Mouse (Mus musculus): Measurements from ENCODE around the gene Amot.
A peak's percentile ranks its signal among the peaks of the same experiment; 100 is the strongest.

The Amot gene

GRCm38 (mm10) chrX:145482383-145482782 is 22.6 kb downstream of the Amot start:
- DNase-seq (ENCODE audit: low spot score in 2 of 2) = no peak

- DNase-seq (ENCODE audit: low spot score in 2 of 2) = no peak
These were observed 25.0 kb downstream of the Amot start for GRCm38 (mm10) chrX:145479942-145480341.

- no peak for DNase-seq (ENCODE audit: low spot score in 2 of 2)
These were observed 27.2 kb downstream of the Amot start for GRCm38 (mm10) chrX:145477725-145478194.

GRCm38 (mm10) chrX:145477003-145477724 is 27.8 kb downstream of the Amot start:
- DNase-seq (ENCODE audit: low spot score in 2 of 2) = no peak

GRCm38 (mm10) chrX:145468264-145468663 is 36.7 kb downstream of the Amot start:
- no peak for DNase-seq (ENCODE audit: low spot score in 2 of 2)

- no peak for DNase-seq (ENCODE audit: low spot score in 2 of 2)
These were observed 41.5 kb downstream of the Amot start for GRCm38 (mm10) chrX:145463524-145463923.

- peak in 1 of 2 experiments; percentile 20 for DNase-seq (ENCODE audit: low spot score in 2 of 2)
These were observed 43.6 kb downstream of the Amot start for GRCm38 (mm10) chrX:145461339-145461738.

- no peak for DNase-seq (ENCODE audit: low spot score in 2 of 2)
These were observed 48.7 kb downstream of the Amot start for GRCm38 (mm10) chrX:145456251-145456650.

GRCm38 (mm10) chrX:145455629-145456028 is 49.4 kb downstream of the Amot start:
- DNase-seq (ENCODE audit: low spot score in 2 of 2) = no peak

- DNase-seq (ENCODE audit: low spot score in 2 of 2) = no peak
These were observed 50.2 kb downstream of the Amot start for GRCm38 (mm10) chrX:145454828-145455227.

- DNase-seq (ENCODE audit: low spot score in 2 of 2) = no peak
These were observed 63.5 kb downstream of the Amot start for GRCm38 (mm10) chrX:145441526-145441925.

GRCm38 (mm10) chrX:145433652-145434051 is 71.3 kb downstream of the Amot start:
- no peak for DNase-seq (ENCODE audit: low spot score in 2 of 2)

GRCm38 (mm10) chrX:145430836-145431570 is 74.0 kb downstream of the Amot start:
- no peak for DNase-seq (ENCODE audit: low spot score in 2 of 2)

- no peak for DNase-seq (ENCODE audit: low spot score in 2 of 2)
These were observed 76.2 kb downstream of the Amot start for GRCm38 (mm10) chrX:145428811-145429210.

- DNase-seq (ENCODE audit: low spot score in 2 of 2) = no peak
These were observed 81.0 kb downstream of the Amot start for GRCm38 (mm10) chrX:145424026-145424425.

GRCm38 (mm10) chrX:145414319-145414718 is 90.7 kb downstream of the Amot start:
- no peak for DNase-seq (ENCODE audit: low spot score in 2 of 2)

- DNase-seq (ENCODE audit: low spot score in 2 of 2) = no peak
These were observed 93.6 kb downstream of the Amot start for GRCm38 (mm10) chrX:145411425-145411824.

- no peak for DNase-seq (ENCODE audit: low spot score in 2 of 2)
These were observed 98.9 kb downstream of the Amot start for GRCm38 (mm10) chrX:145406052-145406451.

- DNase-seq (ENCODE audit: low spot score in 2 of 2) = no peak
These were observed 103.1 kb downstream of the Amot start for GRCm38 (mm10) chrX:145401926-145402325.

GRCm38 (mm10) chrX:145399236-145399635 is 105.7 kb downstream of the Amot start:
- DNase-seq (ENCODE audit: low spot score in 2 of 2) = peak in 1 of 2 experiments; percentile 8

Data from right cerebral cortex, adult 2 months (tissue).